ENCODE assay signal across 8 mouse cellular contexts in genomic region chr10:7076201-7076600, GRCm38 (mm10). TPM values are rescaled to one million over a fixed set of nuclear protein-coding genes. Genes with fewer than 3 reads are reported as not detected.
DNase-seq lines count a peak whose midpoint lies in the region; ATAC-seq and TF ChIP-seq lines count a peak whose summit lies in the region.

No protein-coding gene starts in this region.

- peak; percentile 93 for ATAC-seq in inflammation-experienced regulatory T-cells, adult 6 months

- H3K27ac ChIP-seq in left cerebral cortex, adult 2 months, result no peak overlapping the region; the same call in 1 of the 2 replicates

- intact Hi-C loops in gastrocnemius, postnatal 36 days (cut with DNase I), result loop anchor here (5.0 kb wide), 1 partner anchor 189 kb away; no protein-coding TSS in a partner anchor
- intact Hi-C loops in left cerebral cortex, adult 2 months (cut with DNase I), result loop anchor here (2.0 kb wide), 2 partner anchors 49 to 191 kb away; no protein-coding TSS in a partner anchor

- H3K4me3 ChIP-seq in left cerebral cortex, adult 2 months, result no peak overlapping the region

- DNase-seq in adrenal gland, adult 2 months, result peak; percentile 77
- peak; percentile 82 for DNase-seq in embryo, embryonic 11 days
- DNase-seq in gastrocnemius, postnatal 36 days, result peak; percentile 57
- DNase-seq in left cerebral cortex, adult 2 months (ENCODE audit: extremely low spot score in 1 of 2, low spot score in 2 of 2), result peak; percentile 79 to 83
- DNase-seq in mesoderm, embryonic 11.5 days (ENCODE audit: low read depth, low spot score), result peak; percentile 73
- peak; percentile 74 for DNase-seq in right cerebral cortex, postnatal 14 days
- DNase-seq in urinary bladder, postnatal 4 days (ENCODE audit: low spot score in 2 of 2), result peak; percentile 70 to 81

- TF ChIP-seq CTCF in left cerebral cortex, adult 2 months (IDR thresholded peaks at IDR 0.05), result peak; percentile 95

RNA-seq across cellular contexts. Expression of gene Ipcef1, which starts 23.9 kb away (rescaled TPM):
- under 1 TPM; 0.35 TPM for total RNA-seq in adrenal gland, adult 2 months (2021)
- 0.02 and 0.03 TPM in 2 replicates for polyA plus RNA-seq in adrenal gland, adult 2 months (2012; rRNA removed)
- total RNA-seq in gastrocnemius, postnatal 36 days (2021), result under 1 TPM; 0.05 to 0.10 TPM
- 100 to 1,000 TPM in 2 of 3 experiments, 10 to 100 TPM in 1; 59.2 to 108 (median 100) TPM for polyA plus RNA-seq in inflammation-experienced regulatory T-cells, adult 6 months (2017; shearing (Covaris generic))
- total RNA-seq in left cerebral cortex, adult 2 months (2021), result 100 to 1,000 TPM in 1 of 2 experiments, 10 to 100 TPM in 1; 80.6 to 105 TPM

Comparison
In these comparisons a context has a peak if more than half of its experiments do, and no peak if none do; other contexts are left out.
1. RNA of gene Ipcef1, which starts 23.9 kb away (total RNA-seq): 80.6 to 105 TPM in left cerebral cortex, adult 2 months; 0.35 TPM in adrenal gland, adult 2 months and 0.05 to 0.10 TPM in gastrocnemius, postnatal 36 days; every median in the first group is over 10 times any median in the second.
2. Peak in every context shown above with its lines, with median percentiles within 50 percentile points of each other: DNase-seq.